Mouse (Mus musculus): ENCODE data around the gene Sertad4.

- TF ChIP-seq POLR2A (IDR thresholded peaks at IDR 0.05; ENCODE audit: control insufficient read depth in 1 of 2, insufficient read depth in 1 of 2, low read depth in 1 of 2, low read length in 2 of 2, poor library complexity in 1 of 2) (no peak), GATA1 (IDR thresholded peaks at IDR 0.05; ENCODE audit: low read depth, low read length) (no peak), HCFC1 (IDR thresholded peaks at IDR 0.05; ENCODE audit: low read depth, low read length) (no peak), CTCF (IDR thresholded peaks at IDR 0.05 in 2 of 3, conservative IDR thresholded peaks at IDR 0.05 in 1 of 3; ENCODE audit: control insufficient read depth in 1 of 3, insufficient read depth in 1 of 3, low read depth in 2 of 3, low read length in 3 of 3, poor library complexity in 1 of 3, severe bottlenecking in 1 of 3) (no peak), CHD1 (IDR thresholded peaks at IDR 0.05; ENCODE audit: low read depth, low read length) (no peak), ZNF384 (IDR thresholded peaks at IDR 0.05; ENCODE audit: low read depth, low read length) (no peak), TCF12 (IDR thresholded peaks at IDR 0.05; ENCODE audit: low read depth, low read length) (no peak), EP300 (IDR thresholded peaks at IDR 0.05; ENCODE audit: low read depth in 1 of 2, low read length in 2 of 2) (no peak), SMC3 (IDR thresholded peaks at IDR 0.05; ENCODE audit: low read depth, low read length) (no peak)
Measured at GRCm38 (mm10) chr1:192828928-192829327, 26.6 kb downstream of the Sertad4 start.
